Mouse (Mus musculus) kidney, adult 2 months (tissue): ENCODE data around the gene Gimap1.

Experiments
- CTCF ChIP-seq: fragments of 200-500 bp; conservative IDR thresholded peaks from 2 replicates; pipeline ENCODE4 v1.5.1; 2011; ENCODE audit warnings: low read depth, mild to moderate bottlenecking, control low read depth, low read length, moderate library complexity, mixed read lengths; ENCODE audit not compliant: insufficient read depth, insufficient read length
- POLR2A ChIP-seq: fragments of 200-500 bp; IDR thresholded peaks from one replicate; pipeline ENCODE4 v1.6.1; 2011; ENCODE audit warnings: low read depth, low read length, control low read depth

DNA sequence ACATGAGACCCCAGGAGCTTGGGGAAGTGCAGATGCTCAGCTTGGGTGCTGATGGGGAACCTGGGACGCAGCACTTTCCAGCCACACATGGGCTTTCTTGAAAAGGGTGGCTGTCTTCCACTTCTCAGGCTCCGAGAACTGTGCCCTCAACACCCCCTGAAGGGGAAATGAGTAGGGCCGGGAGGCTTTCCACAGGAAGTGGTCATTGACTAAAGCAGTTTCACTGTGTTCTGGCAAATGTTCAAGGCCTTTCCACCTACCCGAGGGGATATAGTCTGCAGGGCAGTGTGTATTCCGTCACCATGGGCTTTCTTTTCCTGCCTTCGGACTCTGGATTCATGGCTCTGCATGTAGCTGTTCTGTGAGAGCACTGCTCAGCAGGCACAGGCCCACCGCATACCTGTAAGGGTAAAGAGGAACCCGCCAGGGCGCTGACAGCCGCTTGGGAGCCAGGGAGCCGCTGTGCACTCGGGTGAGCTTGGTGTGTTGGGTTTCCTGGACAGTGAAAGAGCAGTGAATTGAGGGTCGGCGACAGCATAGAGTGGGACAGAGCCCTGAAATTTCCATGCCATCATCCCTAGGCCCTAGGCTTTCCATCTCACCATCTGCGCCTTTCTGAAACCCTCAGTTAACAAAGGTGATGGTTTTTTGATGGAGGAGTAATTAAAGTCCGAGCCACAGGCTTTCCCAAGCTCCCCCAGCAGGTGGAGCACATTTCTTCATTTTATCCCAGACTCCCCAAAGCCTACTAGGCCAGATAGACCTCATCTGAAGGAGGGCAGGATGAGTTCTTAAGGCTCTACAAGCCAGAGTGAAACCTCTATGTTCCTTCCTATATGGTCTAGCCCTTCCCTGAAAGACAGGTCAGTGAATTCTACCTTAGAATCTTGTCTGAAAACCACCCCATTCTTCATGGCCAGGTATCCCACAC is 7.4 kb downstream of the Gimap1 start, which contains the start of gene Gimap5:
- TF ChIP-seq POLR2A (peak; percentile 34), CTCF (peak; percentile 72)
